Mouse (Mus musculus): ENCODE results near the gene 4931406C07Rik. TPM values are rescaled to one million over a fixed set of nuclear protein-coding genes. Genes with fewer than 3 reads are reported as not detected.
"Not testable (repeated sequence)": the region's sequence is repeated elsewhere in the genome, so short reads cannot be mapped to it uniquely, and the experiment has no call there.

Gene 4931406C07Rik
- total RNA-seq (2021), result 10 to 100 TPM; 16.2 to 18.5 TPM

- no peak for DNase-seq
Measured at GRCm38 (mm10) chr9:15306398-15307119, at the start of gene 4931406C07Rik. Gene 4931406C07Rik, minus strand, starts transcription at chr9:15306448.

- no peak for DNase-seq
Measured at GRCm38 (mm10) chr9:15349925-15350324, 43.7 kb upstream of the 4931406C07Rik start.

GRCm38 (mm10) chr9:15337776-15338175 lies 31.5 kb upstream of the 4931406C07Rik start:
- DNase-seq, result no peak

- no peak for DNase-seq
Measured at GRCm38 (mm10) chr9:15318170-15318742, 12.0 kb upstream of the 4931406C07Rik start.

- DNase-seq, result no peak
Measured at GRCm38 (mm10) chr9:15317223-15318169, 11.2 kb upstream of the 4931406C07Rik start.

- DNase-seq, result not testable (repeated sequence)
Measured at GRCm38 (mm10) chr9:15316296-15316695, 10.0 kb upstream of the 4931406C07Rik start.

GRCm38 (mm10) chr9:15314619-15315018 lies 8.4 kb upstream of the 4931406C07Rik start:
- no peak for DNase-seq

GRCm38 (mm10) chr9:15313633-15314032 lies 7.4 kb upstream of the 4931406C07Rik start:
- no peak for DNase-seq

GRCm38 (mm10) chr9:15312054-15312735 lies 5.9 kb upstream of the 4931406C07Rik start:
- DNase-seq, result no peak

- no peak for DNase-seq
Measured at GRCm38 (mm10) chr9:15310179-15310578, 3.9 kb upstream of the 4931406C07Rik start.

- no peak for DNase-seq
Measured at GRCm38 (mm10) chr9:15309425-15309824, 3.2 kb upstream of the 4931406C07Rik start.

GRCm38 (mm10) chr9:15308254-15308653 lies 2.0 kb upstream of the 4931406C07Rik start:
- DNase-seq, result no peak

- DNase-seq, result no peak
Measured at GRCm38 (mm10) chr9:15307257-15307656, 1.0 kb upstream of the 4931406C07Rik start.

- peak; percentile 95 to 96 for DNase-seq
Measured at GRCm38 (mm10) chr9:15305503-15306397, 498 bp downstream of the 4931406C07Rik start, which contains the start of gene Taf1d. Gene Taf1d, plus strand, starts transcription at chr9:15306214.

GRCm38 (mm10) chr9:15302881-15303280 lies 3.4 kb downstream of the 4931406C07Rik start:
- DNase-seq, result no peak

- not testable (repeated sequence) for DNase-seq
Measured at GRCm38 (mm10) chr9:15302006-15302405, 4.2 kb downstream of the 4931406C07Rik start.

GRCm38 (mm10) chr9:15301399-15301798 lies 4.8 kb downstream of the 4931406C07Rik start:
- peak in 1 of 2 experiments; percentile 7 for DNase-seq

GRCm38 (mm10) chr9:15300056-15300455 lies 6.2 kb downstream of the 4931406C07Rik start:
- DNase-seq, result no peak

- no peak for DNase-seq
Measured at GRCm38 (mm10) chr9:15298451-15298850, 7.8 kb downstream of the 4931406C07Rik start.

GRCm38 (mm10) chr9:15297112-15297511 lies 9.1 kb downstream of the 4931406C07Rik start:
- no peak for DNase-seq

- no peak for DNase-seq
Measured at GRCm38 (mm10) chr9:15289251-15289650, 17.0 kb downstream of the 4931406C07Rik start.
